Mouse (Mus musculus) CH12F3 (cell line): Measurements from ENCODE around the gene Rnd3.

Source experiments
- in situ Hi-C: fragments of 300-500 bp; cut with MboI; formaldehyde crosslinking; loops from 2 replicates; pipeline ENCODE4 v1.14.3; 2020; ENCODE audit warnings: low sequenced_read_pairs

Gene Rnd3

GRCm38 (mm10) chr2:51148975-51149374 is at the start of gene Rnd3:
TSS of gene Rnd3 (minus strand) at chr2:51149111.
- in situ Hi-C loops = no loop called here

GRCm38 (mm10) chr2:51192319-51192718 is 43.4 kb upstream of the Rnd3 start:
- in situ Hi-C loops = no loop called here

GRCm38 (mm10) chr2:51185762-51186161 is 36.9 kb upstream of the Rnd3 start:
- in situ Hi-C loops = no loop called here

- in situ Hi-C loops = no loop called here
Measured at GRCm38 (mm10) chr2:51182990-51183389, 34.1 kb upstream of the Rnd3 start.

- in situ Hi-C loops = no loop called here
Measured at GRCm38 (mm10) chr2:51181376-51181775, 32.5 kb upstream of the Rnd3 start.

- in situ Hi-C loops = no loop called here
Measured at GRCm38 (mm10) chr2:51179096-51179495, 30.2 kb upstream of the Rnd3 start.

GRCm38 (mm10) chr2:51177615-51178014 is 28.7 kb upstream of the Rnd3 start:
- in situ Hi-C loops = no loop called here

- in situ Hi-C loops = no loop called here
Measured at GRCm38 (mm10) chr2:51175276-51175675, 26.4 kb upstream of the Rnd3 start.

- in situ Hi-C loops = no loop called here
Measured at GRCm38 (mm10) chr2:51161110-51161509, 12.2 kb upstream of the Rnd3 start.

- in situ Hi-C loops = no loop called here
Measured at GRCm38 (mm10) chr2:51148454-51148853, 457 bp downstream of the Rnd3 start.

- in situ Hi-C loops = no loop called here
Measured at GRCm38 (mm10) chr2:51148065-51148407, 875 bp downstream of the Rnd3 start.

- in situ Hi-C loops = no loop called here
Measured at GRCm38 (mm10) chr2:51147318-51148064, 1.4 kb downstream of the Rnd3 start.

- in situ Hi-C loops = no loop called here
Measured at GRCm38 (mm10) chr2:51146871-51147317, 2.0 kb downstream of the Rnd3 start.

GRCm38 (mm10) chr2:51145838-51146470 is 3.0 kb downstream of the Rnd3 start:
- in situ Hi-C loops = no loop called here

- in situ Hi-C loops = no loop called here
Measured at GRCm38 (mm10) chr2:51144380-51145120, 4.4 kb downstream of the Rnd3 start.

GRCm38 (mm10) chr2:51142422-51142821 is 6.5 kb downstream of the Rnd3 start:
- in situ Hi-C loops = no loop called here

- in situ Hi-C loops = no loop called here
Measured at GRCm38 (mm10) chr2:51141345-51141744, 7.6 kb downstream of the Rnd3 start.

GRCm38 (mm10) chr2:51140486-51140885 is 8.4 kb downstream of the Rnd3 start:
- in situ Hi-C loops = no loop called here

- in situ Hi-C loops = no loop called here
Measured at GRCm38 (mm10) chr2:51139912-51140446, 8.9 kb downstream of the Rnd3 start.

- in situ Hi-C loops = no loop called here
Measured at GRCm38 (mm10) chr2:51139218-51139911, 9.5 kb downstream of the Rnd3 start.

- in situ Hi-C loops = no loop called here
Measured at GRCm38 (mm10) chr2:51137726-51138125, 11.2 kb downstream of the Rnd3 start.
